Mouse (Mus musculus): ENCODE data around the gene Nol4l.

GRCm38 (mm10) chr2:153510136-153510535 lies 19.6 kb downstream of the Nol4l start:
- no peak for TF ChIP-seq CTCF (IDR thresholded peaks at IDR 0.05; ENCODE audit: low read depth)
- TF ChIP-seq EP300 (IDR thresholded peaks at IDR 0.05; ENCODE audit: low read depth), result no peak

All from liver, embryonic 14.5 days (tissue).